Mouse (Mus musculus): ENCODE measurements around the gene C1qtnf4.
A peak's percentile ranks its signal among the peaks of the same experiment; 100 is the strongest.

C1qtnf4 gene

DNA sequence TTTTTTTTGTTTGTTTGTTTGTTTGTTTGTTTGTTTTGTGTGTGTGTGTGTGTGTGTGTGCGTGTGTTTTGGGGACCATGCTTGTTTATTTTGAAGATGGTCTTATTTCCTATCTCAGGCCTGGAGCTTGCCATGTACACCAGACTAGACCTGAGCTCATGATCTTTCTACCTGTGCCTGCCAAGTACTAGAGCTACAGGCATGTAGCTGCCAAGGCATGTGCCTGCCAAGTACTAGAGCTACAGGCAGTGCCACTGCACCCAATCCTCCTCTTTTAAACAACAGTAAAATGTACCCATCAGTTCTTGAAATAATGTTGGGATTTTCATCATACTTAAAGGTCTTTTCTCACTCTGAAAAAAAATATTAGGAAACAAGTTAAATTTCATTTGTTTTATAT lies 11.6 kb upstream of the C1qtnf4 start:
- Histone ChIP-seq H3K27me3 (ENCODE audit: insufficient read depth, low read length) (peaks cover 20% of the 10 kb centered on the region), H3K4me3 (replicated peaks; ENCODE audit: low read length) (no peak overlapping the region), H3K9me3 (ENCODE audit: low read length) (no peaks in the 10 kb centered on the region), H3K4me1 (replicated peaks; ENCODE audit: low read depth, low read length) (no peaks in the 10 kb centered on the region), H3K36me3 (ENCODE audit: insufficient read depth, low read length) (no peaks in the 10 kb centered on the region)
- TF ChIP-seq CTCF (conservative IDR thresholded peaks at IDR 0.05; ENCODE audit: low read length): no peak
- no peak for TF ChIP-seq NANOG (IDR thresholded peaks at IDR 0.05; ENCODE audit: borderline replicate concordance, low read length)
- TF ChIP-seq POU5F1 (IDR thresholded peaks at IDR 0.05; ENCODE audit: borderline replicate concordance, low read length): no peak

DNA sequence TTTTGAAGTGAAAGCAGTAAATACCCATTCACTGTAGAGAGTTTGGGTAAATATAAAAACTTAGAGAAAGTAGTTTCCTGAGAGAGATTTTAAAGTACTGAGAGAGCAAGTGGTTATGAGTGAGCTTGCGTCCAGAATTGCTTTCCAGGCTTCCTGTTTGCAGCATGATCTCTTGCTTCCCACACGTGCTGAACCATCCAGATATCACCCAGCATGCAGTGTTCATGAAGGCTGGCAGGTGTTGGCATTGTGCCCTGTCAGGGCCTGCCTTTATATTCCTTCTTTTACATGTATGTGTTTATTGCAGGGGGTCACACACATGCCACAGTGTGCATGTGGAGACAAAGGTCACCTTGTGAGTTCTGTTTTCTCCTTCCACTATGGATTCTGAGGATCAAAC lies 10.4 kb upstream of the C1qtnf4 start:
- Histone ChIP-seq H3K4me1 (replicated peaks; ENCODE audit: low read depth, low read length) (no peaks in the 10 kb centered on the region), H3K9me3 (ENCODE audit: low read length) (no peaks in the 10 kb centered on the region), H3K4me3 (replicated peaks; ENCODE audit: low read length) (no peak overlapping the region), H3K27me3 (ENCODE audit: insufficient read depth, low read length) (peaks cover 31% of the 10 kb centered on the region), H3K36me3 (ENCODE audit: insufficient read depth, low read length) (no peaks in the 10 kb centered on the region)
- TF ChIP-seq CTCF (conservative IDR thresholded peaks at IDR 0.05; ENCODE audit: low read length) (no peak), POU5F1 (IDR thresholded peaks at IDR 0.05; ENCODE audit: borderline replicate concordance, low read length) (no peak), NANOG (IDR thresholded peaks at IDR 0.05; ENCODE audit: borderline replicate concordance, low read length) (no peak)

DNA sequence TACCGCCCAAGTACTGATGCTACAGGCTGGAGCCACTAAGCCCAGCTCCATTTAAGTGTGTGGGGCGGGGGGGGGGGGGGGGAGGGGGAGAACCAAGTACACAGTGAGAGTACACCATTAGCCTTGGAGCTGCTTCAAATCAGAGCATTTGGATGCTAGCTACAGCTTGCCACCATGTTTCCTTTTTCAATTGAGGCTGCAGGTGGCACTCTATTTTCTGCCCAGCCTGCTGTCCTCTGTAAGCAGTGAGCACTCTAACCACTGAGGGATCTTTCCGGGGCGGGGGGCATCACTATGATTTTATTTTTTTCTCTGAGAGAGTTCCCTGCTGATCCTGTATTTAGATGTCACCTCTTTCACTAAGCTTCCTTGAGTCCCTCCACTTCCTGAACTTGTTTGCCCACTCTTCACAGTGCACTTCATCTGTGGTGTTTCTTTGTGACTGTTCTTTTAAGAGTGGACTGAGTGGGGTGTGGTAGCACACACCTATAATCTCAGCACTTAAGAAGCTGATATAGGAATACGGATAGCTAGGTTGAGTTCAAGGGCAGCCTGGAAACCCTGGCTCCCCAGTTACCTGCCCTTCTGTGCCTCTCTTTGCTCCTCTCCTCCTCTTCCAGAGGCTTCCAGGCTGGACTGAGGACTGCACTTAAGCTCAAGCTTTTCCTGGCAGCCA lies 7.9 kb upstream of the C1qtnf4 start:
- TF ChIP-seq POU5F1 (IDR thresholded peaks at IDR 0.05; ENCODE audit: borderline replicate concordance, low read length) (no peak), CTCF (conservative IDR thresholded peaks at IDR 0.05; ENCODE audit: low read length) (no peak), NANOG (IDR thresholded peaks at IDR 0.05; ENCODE audit: borderline replicate concordance, low read length) (no peak)

DNA sequence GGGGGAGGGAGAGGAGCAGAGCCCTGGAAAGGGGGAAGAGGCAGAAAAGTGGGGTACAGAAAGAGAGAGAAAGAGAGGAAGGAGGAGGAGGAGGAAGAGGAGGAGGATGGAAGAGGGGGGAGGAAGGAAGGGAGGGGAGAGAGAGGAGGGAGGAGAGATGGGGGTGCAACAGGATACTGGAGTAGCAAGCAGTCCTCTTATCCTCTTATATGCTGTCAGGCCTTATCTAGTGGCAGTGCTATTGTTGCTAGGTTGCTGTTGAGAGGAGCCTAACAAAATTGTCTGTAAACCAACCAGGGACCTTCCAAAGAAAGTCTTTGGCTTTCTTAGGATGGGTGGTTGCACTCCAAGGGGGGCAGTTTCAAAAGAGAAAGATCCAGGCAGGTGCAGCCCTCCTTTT lies 6.2 kb upstream of the C1qtnf4 start:
- Histone ChIP-seq H3K36me3 (ENCODE audit: insufficient read depth, low read length) (no peaks in the 10 kb centered on the region), H3K4me1 (replicated peaks; ENCODE audit: low read depth, low read length) (no peaks in the 10 kb centered on the region; the same call in 1 of the 2 replicates), H3K9me3 (ENCODE audit: low read length) (no peaks in the 10 kb centered on the region), H3K4me3 (replicated peaks; ENCODE audit: low read length) (no peak overlapping the region), H3K27me3 (ENCODE audit: insufficient read depth, low read length) (peaks cover 64% of the 10 kb centered on the region)
- TF ChIP-seq POU5F1 (IDR thresholded peaks at IDR 0.05; ENCODE audit: borderline replicate concordance, low read length) (no peak), CTCF (conservative IDR thresholded peaks at IDR 0.05; ENCODE audit: low read length) (no peak), NANOG (IDR thresholded peaks at IDR 0.05; ENCODE audit: borderline replicate concordance, low read length) (no peak)

More for the DNA sequence above, 7.9 kb upstream of the C1qtnf4 start:
- Histone ChIP-seq H3K4me3 (replicated peaks; ENCODE audit: low read length) (no peak overlapping the region), H3K4me1 (replicated peaks; ENCODE audit: low read depth, low read length) (no peaks in the 10 kb centered on the region), H3K36me3 (ENCODE audit: insufficient read depth, low read length) (no peaks in the 10 kb centered on the region), H3K27me3 (ENCODE audit: insufficient read depth, low read length) (peaks cover 49% of the 10 kb centered on the region), H3K9me3 (ENCODE audit: low read length) (no peaks in the 10 kb centered on the region)

DNA sequence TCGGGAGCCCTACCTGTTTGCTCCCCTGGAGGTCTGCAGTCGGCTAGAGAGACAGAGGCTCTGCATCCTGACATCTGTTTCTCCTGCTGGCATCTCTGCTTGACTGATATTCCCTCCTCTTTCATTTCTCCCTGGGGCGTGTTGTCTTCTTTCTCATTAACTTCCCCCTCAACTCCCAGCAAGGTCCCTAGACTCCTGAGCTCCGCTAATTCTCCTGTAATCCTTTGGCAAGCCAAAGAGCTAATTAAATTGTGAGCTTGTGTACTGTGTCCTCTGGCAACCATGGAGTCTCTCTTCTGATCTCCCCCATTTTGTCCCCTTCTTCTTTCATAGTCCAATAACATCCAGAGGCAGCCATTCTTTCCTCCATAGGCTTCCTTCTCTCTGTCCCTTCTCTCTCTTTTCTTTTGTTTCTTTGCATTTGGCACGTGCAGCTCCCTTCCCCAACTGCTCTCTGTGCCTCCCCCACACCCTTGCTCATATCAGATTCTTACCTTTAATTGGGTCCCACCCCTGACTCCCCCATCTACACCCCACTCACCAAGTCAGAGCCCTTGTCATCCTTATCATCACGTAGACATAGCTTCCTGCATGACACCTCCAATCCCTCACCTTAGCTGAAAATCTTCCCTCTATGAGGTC lies 5.4 kb upstream of the C1qtnf4 start:
- H3K4me1 ChIP-seq (replicated peaks; ENCODE audit: low read depth, low read length): peaks cover 8% of the 10 kb centered on the region
- H3K27me3 ChIP-seq (ENCODE audit: insufficient read depth, low read length): peaks cover 72% of the 10 kb centered on the region
- no peaks in the 10 kb centered on the region for H3K9me3 ChIP-seq (ENCODE audit: low read length)
- H3K36me3 ChIP-seq (ENCODE audit: insufficient read depth, low read length): no peaks in the 10 kb centered on the region
- H3K4me3 ChIP-seq (replicated peaks; ENCODE audit: low read length): no peak overlapping the region
- TF ChIP-seq CTCF (conservative IDR thresholded peaks at IDR 0.05; ENCODE audit: low read length) (no peak), NANOG (IDR thresholded peaks at IDR 0.05; ENCODE audit: borderline replicate concordance, low read length) (no peak), POU5F1 (IDR thresholded peaks at IDR 0.05; ENCODE audit: borderline replicate concordance, low read length) (no peak)

DNA sequence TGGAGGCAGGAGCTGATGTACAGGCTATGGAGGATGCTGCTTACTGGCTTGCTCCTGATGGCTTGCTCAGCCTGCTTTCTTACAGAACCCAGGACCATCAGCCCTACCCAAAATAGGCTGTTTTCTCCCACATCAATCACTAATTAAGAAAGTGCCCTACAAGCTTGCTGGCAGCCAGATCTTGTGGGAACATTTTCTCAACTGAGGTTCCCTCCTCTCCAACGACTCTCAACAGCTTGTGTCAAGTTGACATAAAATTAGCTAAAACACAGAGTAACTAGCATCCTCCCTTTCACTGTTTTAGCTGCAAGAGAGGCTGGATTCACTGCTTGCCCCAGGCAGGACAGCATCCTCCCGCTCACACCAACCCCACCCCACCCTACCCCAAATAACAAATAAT lies 3.8 kb upstream of the C1qtnf4 start:
- H3K9me3 ChIP-seq (ENCODE audit: low read length): no peaks in the 10 kb centered on the region
- no peak overlapping the region for H3K4me3 ChIP-seq (replicated peaks; ENCODE audit: low read length)
- H3K4me1 ChIP-seq (replicated peaks; ENCODE audit: low read depth, low read length): peaks cover 19% of the 10 kb centered on the region
- peaks cover 82% of the 10 kb centered on the region for H3K27me3 ChIP-seq (ENCODE audit: insufficient read depth, low read length)
- TF ChIP-seq NANOG (IDR thresholded peaks at IDR 0.05; ENCODE audit: borderline replicate concordance, low read length): no peak
- no peak for TF ChIP-seq CTCF (conservative IDR thresholded peaks at IDR 0.05; ENCODE audit: low read length)
- TF ChIP-seq POU5F1 (IDR thresholded peaks at IDR 0.05; ENCODE audit: borderline replicate concordance, low read length): no peak
- no peaks in the 10 kb centered on the region for H3K36me3 ChIP-seq (ENCODE audit: insufficient read depth, low read length)

DNA sequence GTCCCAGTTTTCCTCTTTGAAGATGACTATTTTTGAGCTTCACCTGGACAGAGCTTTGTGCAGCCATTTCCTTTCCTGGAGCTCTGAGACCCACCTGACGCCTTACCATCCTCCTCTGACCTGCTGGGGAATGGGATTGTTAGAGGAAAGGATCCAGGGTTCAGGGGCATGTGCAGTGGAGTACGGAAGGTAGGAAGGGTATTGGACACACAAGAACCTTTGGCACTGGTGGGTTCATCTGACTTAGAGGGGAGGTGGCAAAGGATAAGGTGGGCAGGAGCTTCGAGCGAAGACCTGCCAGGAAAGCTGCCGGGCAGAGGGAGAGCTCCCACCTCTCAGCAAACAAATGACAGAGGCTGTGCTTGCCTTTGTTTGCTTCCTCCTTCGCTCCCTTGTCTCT lies 776 bp downstream of the C1qtnf4 start:
- H3K4me3 ChIP-seq (replicated peaks; ENCODE audit: low read length): peak overlapping the region; percentile 76
- H3K9me3 ChIP-seq (ENCODE audit: low read length): no peaks in the 10 kb centered on the region
- H3K27me3 ChIP-seq (ENCODE audit: insufficient read depth, low read length): peaks cover 86% of the 10 kb centered on the region
- TF ChIP-seq CTCF (conservative IDR thresholded peaks at IDR 0.05; ENCODE audit: low read length) (no peak), POU5F1 (IDR thresholded peaks at IDR 0.05; ENCODE audit: borderline replicate concordance, low read length) (no peak)
- peaks cover 29% of the 10 kb centered on the region for H3K4me1 ChIP-seq (replicated peaks; ENCODE audit: low read depth, low read length)
- no peaks in the 10 kb centered on the region for H3K36me3 ChIP-seq (ENCODE audit: insufficient read depth, low read length)

DNA sequence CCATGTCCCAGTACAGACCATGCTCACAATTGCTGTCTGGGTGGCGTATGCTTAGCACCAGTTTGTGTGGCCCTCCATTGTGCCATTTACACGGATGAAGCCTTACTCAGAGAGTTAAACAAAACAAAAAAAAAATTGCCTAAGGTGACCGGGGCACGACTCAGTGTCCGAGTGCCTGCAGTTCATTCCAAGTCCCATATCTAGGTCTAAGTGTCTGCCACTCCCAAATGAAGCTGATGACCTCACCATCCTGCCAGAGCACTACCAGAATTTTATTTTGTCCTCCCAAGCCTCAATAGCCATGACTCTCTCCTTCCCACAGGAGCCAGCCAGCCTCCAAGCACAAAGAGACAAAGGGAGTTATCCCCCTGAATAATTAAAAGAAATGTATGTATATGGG lies 2.0 kb downstream of the C1qtnf4 start:
- Histone ChIP-seq H3K4me1 (replicated peaks; ENCODE audit: low read depth, low read length) (peaks cover 35% of the 10 kb centered on the region), H3K4me3 (replicated peaks; ENCODE audit: low read length) (no peak overlapping the region), H3K9me3 (ENCODE audit: low read length) (no peaks in the 10 kb centered on the region), H3K27me3 (ENCODE audit: insufficient read depth, low read length) (peaks cover 87% of the 10 kb centered on the region), H3K36me3 (ENCODE audit: insufficient read depth, low read length) (peaks cover 10% of the 10 kb centered on the region)
- TF ChIP-seq CTCF (conservative IDR thresholded peaks at IDR 0.05; ENCODE audit: low read length): no peak
- no peak for TF ChIP-seq POU5F1 (IDR thresholded peaks at IDR 0.05; ENCODE audit: borderline replicate concordance, low read length)
- no peak for TF ChIP-seq NANOG (IDR thresholded peaks at IDR 0.05; ENCODE audit: borderline replicate concordance, low read length)

Measured in E14TG2a.4 (cell line).